Mouse (Mus musculus): ENCODE data around the gene 2200002D01Rik.

GRCm38 (mm10) chr7:29231517-29231916 lies 16.7 kb downstream of the 2200002D01Rik start:
- no peak for TF ChIP-seq CTCF (IDR thresholded peaks at IDR 0.05; ENCODE audit: low read depth, low read length)
- TF ChIP-seq GATA1 (IDR thresholded peaks at IDR 0.05; ENCODE audit: borderline replicate concordance, low read length) = no peak
- no peak for TF ChIP-seq TAL1 (conservative IDR thresholded peaks at IDR 0.05; ENCODE audit: low read depth, low read length)
- TF ChIP-seq POLR2AphosphoS5 (IDR thresholded peaks at IDR 0.05; ENCODE audit: insufficient replicate concordance, low read depth, low read length) = no peak

Measured in G1E (cell line).